Comparison of ENCODE assay signal across 8 mouse cellular contexts in the genomic region with DNA sequence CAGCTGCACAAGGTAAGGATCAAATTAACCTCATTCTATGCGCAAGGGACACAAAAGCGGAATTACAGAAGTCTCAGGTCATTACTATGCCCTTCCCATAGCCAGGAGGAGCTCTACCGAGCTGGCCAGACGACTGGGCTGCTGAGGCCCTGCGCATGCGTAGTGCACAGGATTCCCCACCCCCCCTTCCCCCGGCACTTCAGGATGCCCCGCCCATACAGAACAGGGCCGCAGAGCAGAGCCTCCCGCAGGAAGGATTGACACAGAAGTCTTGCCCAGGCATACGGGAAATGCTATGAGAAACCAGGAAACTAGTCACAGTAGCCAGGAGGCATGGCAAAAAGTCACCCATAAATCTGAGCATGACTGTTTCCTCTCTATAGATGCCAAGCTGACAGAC. TPM values are rescaled to one million over a fixed set of nuclear protein-coding genes. Genes with fewer than 3 reads are reported as not detected.
A peak's percentile ranks its signal among the peaks of the same experiment; 100 is the strongest.
DNase-seq lines count a peak whose midpoint lies in the region; ATAC-seq and TF ChIP-seq lines count a peak whose summit lies in the region.

No protein-coding gene starts in this region.

- WGBS in forebrain, postnatal 0 days, result 4% methylated on average over 11 of the region's 11 CpGs
- 3% methylated on average over 11 of the region's 11 CpGs for WGBS in hindbrain, embryonic 10.5 days

- H3K36me3 ChIP-seq in erythroblast, embryonic 14.5 days (ENCODE audit: control insufficient read depth), result no peaks in the 10 kb centered on the region
- no peaks in the 10 kb centered on the region for H3K36me3 ChIP-seq in forebrain, postnatal 0 days (ENCODE audit: insufficient read depth)
- H3K36me3 ChIP-seq in hindbrain, embryonic 10.5 days, result no peaks in the 10 kb centered on the region
- H3K36me3 ChIP-seq in splenic B cell, adult 2 months (ENCODE audit: control insufficient read depth, insufficient read depth, low read length, poor library complexity, severe bottlenecking), result no peaks in the 10 kb centered on the region

- H3K4me3 ChIP-seq in erythroblast, embryonic 14.5 days (replicated peaks), result peak overlapping the region; percentile 16
- H3K4me3 ChIP-seq in forebrain, postnatal 0 days (ENCODE audit: low read depth, low read length), result peak overlapping the region; percentile 31
- peak overlapping the region; percentile 41 for H3K4me3 ChIP-seq in hindbrain, embryonic 10.5 days

- TF ChIP-seq CTCF in forebrain, postnatal 0 days (IDR thresholded peaks at IDR 0.05; ENCODE audit: low read depth), result no peak

- ATAC-seq in erythroblast, adult 5-6 weeks (replicated peaks; ENCODE audit: low FRiP score, poor library complexity, severe bottlenecking), result no peak
- peak; percentile 96 for ATAC-seq in forebrain, postnatal 0 days
- peak; percentile 66 for ATAC-seq in megakaryocyte-erythroid progenitor cell, adult 5-6 weeks (replicated peaks; ENCODE audit: low FRiP score, low TSS enrichment, poor library complexity, severe bottlenecking)

- peaks cover 20% of the 10 kb centered on the region for H3K4me1 ChIP-seq in erythroblast, embryonic 14.5 days (ENCODE audit: control insufficient read depth)
- H3K4me1 ChIP-seq in forebrain, postnatal 0 days (ENCODE audit: insufficient read depth), result no peaks in the 10 kb centered on the region
- peaks cover 12% of the 10 kb centered on the region for H3K4me1 ChIP-seq in hindbrain, embryonic 10.5 days (replicated peaks)

- H3K9ac ChIP-seq in forebrain, postnatal 0 days, result peak overlapping the region; percentile 37

- H3K27me3 ChIP-seq in erythroblast, embryonic 14.5 days (ENCODE audit: control insufficient read depth), result 0 out of 2 replicates have a peak, but pooled peaks cover 2% of the 10 kb centered on the region
- H3K27me3 ChIP-seq in forebrain, postnatal 0 days (ENCODE audit: insufficient read depth, low read length), result no peaks in the 10 kb centered on the region
- H3K27me3 ChIP-seq in hindbrain, embryonic 10.5 days (ENCODE audit: insufficient read depth, poor library complexity, severe bottlenecking), result no peaks in the 10 kb centered on the region
- H3K27me3 ChIP-seq in splenic B cell, adult 2 months (ENCODE audit: control insufficient read depth, insufficient read depth, low read length, poor library complexity, severe bottlenecking), result no peaks in the 10 kb centered on the region

- peak; percentile 18 for DNase-seq in cerebellum, adult 9-10 months
- DNase-seq in forebrain, postnatal 0 days, result peak; percentile 88
- DNase-seq in hindbrain, embryonic 10.5 days (ENCODE audit: low spot score), result peak; percentile 88
- DNase-seq in left cerebral cortex, postnatal 4 days, result peak; percentile 60
- peak; percentile 59 for DNase-seq in splenic B cell, adult 2 months (ENCODE audit: low read depth, low spot score)

- peak overlapping the region; percentile 29 for H3K27ac ChIP-seq in forebrain, postnatal 0 days (ENCODE audit: low read depth, low read length)
- H3K27ac ChIP-seq in hindbrain, embryonic 10.5 days, result peak overlapping the region; percentile 50

- intact Hi-C loops in left cerebral cortex, postnatal 4 days (cut with DNase I), result no loop called here

- no peaks in the 10 kb centered on the region for H3K9me3 ChIP-seq in erythroblast, embryonic 14.5 days (ENCODE audit: control insufficient read depth, low read length)
- H3K9me3 ChIP-seq in forebrain, postnatal 0 days (ENCODE audit: low read length), result no peaks in the 10 kb centered on the region
- no peaks in the 10 kb centered on the region for H3K9me3 ChIP-seq in hindbrain, embryonic 10.5 days

- H3K4me2 ChIP-seq in forebrain, postnatal 0 days (ENCODE audit: low read depth), result peak overlapping the region; percentile 49

RNA-seq across cellular contexts. Expression of a gene that starts 41.5 kb away (rescaled TPM):
- 0.05 and 0.09 TPM in 2 replicates for polyA plus RNA-seq in erythroblast, embryonic 14.5 days (2012)
- 16.9 and 25.9 TPM in 2 replicates for total RNA-seq in erythroblast, adult 5-6 weeks (2015; ENCODE audit: low replicate concordance)
- total RNA-seq in erythroblast, adult 5-6 weeks (2017; ENCODE audit: low replicate concordance), result 9.3 and 10.6 TPM in 2 replicates
- total RNA-seq in forebrain, postnatal 0 days (2014; rRNA removed), result 2.5 and 3.6 TPM in 2 replicates
- polyA plus RNA-seq in forebrain, postnatal 0 days (2015; fragmentation: Nextera tagmentation; extraction: Ambion mirVana), result 0.62 and 0.90 TPM in 2 replicates
- 3.3 and 3.8 TPM in 2 replicates for polyA plus RNA-seq in hindbrain, embryonic 10.5 days (2016; fragmentation: Nextera tagmentation; extraction: Ambion mirVana)
- 1 to 10 TPM; 1.8 to 3.4 TPM for total RNA-seq in left cerebral cortex, postnatal 4 days (2021)
- total RNA-seq in megakaryocyte-erythroid progenitor cell, adult 5-6 weeks (2014; fragmentation: Nextera tagmentation), result 6.8 and 8.8 TPM in 2 replicates
- 9.9 and 33.6 TPM in 2 replicates for total RNA-seq in megakaryocyte-erythroid progenitor cell, adult 5-6 weeks (2017)

Comparison
In these comparisons a context has a peak if more than half of its experiments do, and no peak if none do; other contexts are left out.
1. DNase-seq: peak in every context shown above with its lines; median percentile 88 in forebrain, postnatal 0 days; 88 in hindbrain, embryonic 10.5 days; 60 in left cerebral cortex, postnatal 4 days; 59 in splenic B cell, adult 2 months; 18 in cerebellum, adult 9-10 months.